Mouse (Mus musculus): ENCODE results near the gene Mipep. TPM values are rescaled to one million over a fixed set of nuclear protein-coding genes. Genes with fewer than 3 reads are reported as not detected.

Mipep gene
- polyA plus RNA-seq, 1 experiment from 2014 or later = 21.3 TPM

DNA sequence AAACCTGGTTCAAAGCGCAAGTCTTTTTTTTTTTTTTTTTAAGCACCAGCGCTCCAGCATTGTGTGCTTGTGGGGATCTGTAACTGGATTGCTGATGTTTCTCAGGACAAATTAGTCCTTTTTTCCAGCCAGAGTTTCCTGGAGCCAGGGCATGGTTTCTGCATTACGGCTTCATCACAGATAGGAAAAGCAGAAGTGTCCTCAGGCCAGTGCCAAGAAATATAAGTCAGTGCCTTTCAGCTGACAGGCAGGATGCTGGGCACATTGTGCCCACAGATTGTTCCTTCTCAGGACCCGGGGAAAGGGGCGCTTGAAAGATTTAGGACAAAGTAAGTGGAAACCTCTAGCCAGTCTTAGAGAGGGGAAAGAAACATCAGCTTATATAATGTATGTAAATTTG lies 20.6 kb upstream of the Mipep start:
- DNase-seq = no peak
- Histone ChIP-seq H3K9ac (replicated peaks; ENCODE audit: low read length) (no peak overlapping the region), H3K4me1 (ENCODE audit: control insufficient read depth, insufficient read depth, low read length) (no peaks in the 10 kb centered on the region)

GRCm38 (mm10) chr14:60764526-60764925 lies 19.8 kb upstream of the Mipep start:
- WGBS = 84% methylated on average over 4 of the region's 4 CpGs
- no peak overlapping the region for H3K4me2 ChIP-seq (ENCODE audit: low read length)
- ATAC-seq (ENCODE audit: low FRiP score, low TSS enrichment) (no peak), DNase-seq (no peak)
- no peaks in the 10 kb centered on the region for H3K4me1 ChIP-seq (ENCODE audit: control insufficient read depth, insufficient read depth, low read length)
- H3K27ac ChIP-seq (replicated peaks; ENCODE audit: low read depth, low read length) = no peak overlapping the region
- H3K27me3 ChIP-seq (ENCODE audit: control insufficient read depth, insufficient read depth, low read length) = no peaks in the 10 kb centered on the region
- no peaks in the 10 kb centered on the region for H3K9me3 ChIP-seq (ENCODE audit: control insufficient read depth, low read length)
- no peak overlapping the region for H3K9ac ChIP-seq (replicated peaks; ENCODE audit: low read length)
- no peak overlapping the region for H3K4me3 ChIP-seq (replicated peaks; ENCODE audit: low read depth, low read length)
- peaks cover 21% of the 10 kb centered on the region for H3K36me3 ChIP-seq (ENCODE audit: control insufficient read depth, insufficient read depth, low read length)

More for the DNA sequence above, 20.6 kb upstream of the Mipep start:
- H3K27ac ChIP-seq (replicated peaks; ENCODE audit: low read depth, low read length) = no peak overlapping the region
- no peak for ATAC-seq (ENCODE audit: low FRiP score, low TSS enrichment)
- H3K4me3 ChIP-seq (replicated peaks; ENCODE audit: low read depth, low read length) = no peak overlapping the region
- H3K36me3 ChIP-seq (ENCODE audit: control insufficient read depth, insufficient read depth, low read length) = peaks cover 26% of the 10 kb centered on the region
- H3K9me3 ChIP-seq (ENCODE audit: control insufficient read depth, low read length) = no peaks in the 10 kb centered on the region
- WGBS = 93% methylated on average over 5 of the region's 5 CpGs
- H3K4me2 ChIP-seq (ENCODE audit: low read length) = no peak overlapping the region
- no peaks in the 10 kb centered on the region for H3K27me3 ChIP-seq (ENCODE audit: control insufficient read depth, insufficient read depth, low read length)

- DNase-seq (no peak), ATAC-seq (ENCODE audit: low FRiP score, low TSS enrichment) (no peak)
- no peak overlapping the region for H3K4me3 ChIP-seq (replicated peaks; ENCODE audit: low read depth, low read length)
- no peak overlapping the region for H3K4me2 ChIP-seq (ENCODE audit: low read length)
- no peak overlapping the region for H3K9ac ChIP-seq (replicated peaks; ENCODE audit: low read length)
- 49% methylated on average over 2 of the region's 2 CpGs for WGBS
- no peaks in the 10 kb centered on the region for H3K4me1 ChIP-seq (ENCODE audit: control insufficient read depth, insufficient read depth, low read length)
- H3K36me3 ChIP-seq (ENCODE audit: control insufficient read depth, insufficient read depth, low read length) = peaks cover 18% of the 10 kb centered on the region
- H3K9me3 ChIP-seq (ENCODE audit: control insufficient read depth, low read length) = no peaks in the 10 kb centered on the region
- no peaks in the 10 kb centered on the region for H3K27me3 ChIP-seq (ENCODE audit: control insufficient read depth, insufficient read depth, low read length)
- H3K27ac ChIP-seq (replicated peaks; ENCODE audit: low read depth, low read length) = no peak overlapping the region
Observed at GRCm38 (mm10) chr14:60765025-60765424, 19.3 kb upstream of the Mipep start.

DNA sequence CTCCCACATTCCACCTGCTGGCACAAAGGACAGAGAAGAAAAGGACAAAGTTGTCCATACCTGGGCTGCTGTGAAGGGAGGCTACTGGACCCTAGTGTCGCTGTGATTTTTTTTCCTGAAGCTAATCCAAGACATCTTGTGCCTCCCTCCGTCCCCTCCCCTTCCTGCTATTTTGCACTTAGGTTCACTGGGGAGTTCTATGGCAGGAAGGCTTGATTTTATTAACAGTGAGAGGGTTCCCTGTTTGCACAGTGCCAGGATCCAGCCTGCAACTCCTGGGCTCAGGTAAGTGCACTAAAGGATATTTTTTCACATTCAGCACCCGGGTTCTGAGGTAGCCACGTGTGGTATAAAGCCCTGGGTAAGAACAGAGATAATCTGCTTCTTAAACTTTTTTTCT lies 16.5 kb upstream of the Mipep start, which contains the start of gene C1qtnf9:
Gene C1qtnf9 (plus strand): TSS at position 251 of the 400 bp plus-strand sequence.
- Histone ChIP-seq H3K27ac (replicated peaks; ENCODE audit: low read depth, low read length) (no peak within 1 kb of the TSS), H3K4me1 (ENCODE audit: control insufficient read depth, insufficient read depth, low read length) (no peaks in the 10 kb centered on the region), H3K36me3 (ENCODE audit: control insufficient read depth, insufficient read depth, low read length) (0 out of 2 replicates have a peak, but pooled peaks cover 3% of the 10 kb centered on the region), H3K4me2 (ENCODE audit: low read length) (no peak within 1 kb of the TSS), H3K27me3 (ENCODE audit: control insufficient read depth, insufficient read depth, low read length) (no peaks in the 10 kb centered on the region), H3K9me3 (ENCODE audit: control insufficient read depth, low read length) (no peaks in the 10 kb centered on the region), H3K4me3 (replicated peaks; ENCODE audit: low read depth, low read length) (no peak within 1 kb of the TSS), H3K9ac (replicated peaks; ENCODE audit: low read length) (no peak within 1 kb of the TSS)
- WGBS = 79% methylated on average over 4 of the region's 4 CpGs
- DNase-seq (no peak), ATAC-seq (ENCODE audit: low FRiP score, low TSS enrichment) (no peak)

- WGBS = 47% methylated on average over 6 of the region's 6 CpGs
- no peak overlapping the region for H3K9ac ChIP-seq (replicated peaks; ENCODE audit: low read length)
Observed at GRCm38 (mm10) chr14:60769340-60769739, 15.0 kb upstream of the Mipep start.

DNA sequence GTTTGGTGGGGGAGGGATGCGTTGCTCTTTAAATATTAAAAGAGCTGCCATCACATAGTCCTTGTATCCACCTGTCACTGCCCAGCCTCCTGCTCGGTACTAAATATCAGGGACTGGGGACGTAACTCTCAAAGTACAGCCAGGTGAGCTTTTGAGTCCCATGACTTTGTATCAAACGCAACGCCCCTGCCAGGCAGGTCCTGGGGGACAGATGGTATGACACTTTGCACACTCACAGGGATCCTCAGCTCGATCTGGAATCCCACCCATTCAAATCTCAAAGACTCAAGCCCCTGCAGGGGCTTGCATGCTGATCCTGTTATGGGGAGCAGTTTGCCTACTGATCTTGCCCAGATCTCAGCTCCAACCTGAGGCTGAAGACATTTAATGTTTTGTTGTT lies 13.8 kb upstream of the Mipep start:
- 75% methylated on average over 6 of the region's 6 CpGs for WGBS

More at GRCm38 (mm10) chr14:60769340-60769739, 15.0 kb upstream of the Mipep start:
- Histone ChIP-seq H3K36me3 (ENCODE audit: control insufficient read depth, insufficient read depth, low read length) (no peaks in the 10 kb centered on the region), H3K4me1 (ENCODE audit: control insufficient read depth, insufficient read depth, low read length) (no peaks in the 10 kb centered on the region), H3K4me3 (replicated peaks; ENCODE audit: low read depth, low read length) (no peak overlapping the region), H3K27me3 (ENCODE audit: control insufficient read depth, insufficient read depth, low read length) (no peaks in the 10 kb centered on the region), H3K4me2 (ENCODE audit: low read length) (no peak overlapping the region), H3K9me3 (ENCODE audit: control insufficient read depth, low read length) (no peaks in the 10 kb centered on the region), H3K27ac (replicated peaks; ENCODE audit: low read depth, low read length) (no peak overlapping the region)
- ATAC-seq (ENCODE audit: low FRiP score, low TSS enrichment) (no peak), DNase-seq (peak; percentile 28)

GRCm38 (mm10) chr14:60771057-60771456 lies 13.3 kb upstream of the Mipep start:
- no peak overlapping the region; the same call in 1 of the 2 replicates for H3K9ac ChIP-seq (replicated peaks; ENCODE audit: low read length)
- 6% methylated on average over 8 of the region's 8 CpGs for whole genome bisulfite sequencing
- H3K36me3 ChIP-seq (ENCODE audit: control insufficient read depth, insufficient read depth, low read length) = no peaks in the 10 kb centered on the region
- no peak overlapping the region for H3K27ac ChIP-seq (replicated peaks; ENCODE audit: low read depth, low read length)
- peak overlapping the region; percentile 25 for H3K4me3 ChIP-seq (replicated peaks; ENCODE audit: low read depth, low read length)
- H3K4me2 ChIP-seq (ENCODE audit: low read length) = peak overlapping the region; percentile 50
- DNase-seq (peak; percentile 89), ATAC-seq (ENCODE audit: low FRiP score, low TSS enrichment) (peak; percentile 62; the same call in 1 of the 2 replicates)
- H3K9me3 ChIP-seq (ENCODE audit: control insufficient read depth, low read length) = no peaks in the 10 kb centered on the region
- no peaks in the 10 kb centered on the region for H3K27me3 ChIP-seq (ENCODE audit: control insufficient read depth, insufficient read depth, low read length)
- H3K4me1 ChIP-seq (ENCODE audit: control insufficient read depth, insufficient read depth, low read length) = no peaks in the 10 kb centered on the region

More for the DNA sequence above, 13.8 kb upstream of the Mipep start:
- Histone ChIP-seq H3K9ac (replicated peaks; ENCODE audit: low read length) (no peak overlapping the region), H3K36me3 (ENCODE audit: control insufficient read depth, insufficient read depth, low read length) (no peaks in the 10 kb centered on the region), H3K27ac (replicated peaks; ENCODE audit: low read depth, low read length) (no peak overlapping the region), H3K4me2 (ENCODE audit: low read length) (peak overlapping the region; percentile 50), H3K4me1 (ENCODE audit: control insufficient read depth, insufficient read depth, low read length) (no peaks in the 10 kb centered on the region), H3K9me3 (ENCODE audit: control insufficient read depth, low read length) (no peaks in the 10 kb centered on the region), H3K27me3 (ENCODE audit: control insufficient read depth, insufficient read depth, low read length) (no peaks in the 10 kb centered on the region), H3K4me3 (replicated peaks; ENCODE audit: low read depth, low read length) (peak overlapping the region; percentile 25; the same call in 1 of the 2 replicates)
- ATAC-seq (ENCODE audit: low FRiP score, low TSS enrichment) = no peak
- DNase-seq = no peak

- ATAC-seq (ENCODE audit: low FRiP score, low TSS enrichment) = no peak
- no peaks in the 10 kb centered on the region for H3K36me3 ChIP-seq (ENCODE audit: control insufficient read depth, insufficient read depth, low read length)
Observed at GRCm38 (mm10) chr14:60773476-60773875, 10.9 kb upstream of the Mipep start.

GRCm38 (mm10) chr14:60776521-60776920 lies 7.9 kb upstream of the Mipep start:
- Histone ChIP-seq H3K9me3 (ENCODE audit: control insufficient read depth, low read length) (no peaks in the 10 kb centered on the region), H3K4me3 (replicated peaks; ENCODE audit: low read depth, low read length) (no peak overlapping the region), H3K36me3 (ENCODE audit: control insufficient read depth, insufficient read depth, low read length) (no peaks in the 10 kb centered on the region), H3K4me1 (ENCODE audit: control insufficient read depth, insufficient read depth, low read length) (no peaks in the 10 kb centered on the region), H3K27me3 (ENCODE audit: control insufficient read depth, insufficient read depth, low read length) (no peaks in the 10 kb centered on the region), H3K9ac (replicated peaks; ENCODE audit: low read length) (no peak overlapping the region), H3K27ac (replicated peaks; ENCODE audit: low read depth, low read length) (no peak overlapping the region), H3K4me2 (ENCODE audit: low read length) (no peak overlapping the region)
- WGBS = 92% methylated on average over 8 of the region's 8 CpGs
- ATAC-seq (ENCODE audit: low FRiP score, low TSS enrichment) (no peak), DNase-seq (no peak)

More at GRCm38 (mm10) chr14:60773476-60773875, 10.9 kb upstream of the Mipep start:
- Histone ChIP-seq H3K9ac (replicated peaks; ENCODE audit: low read length) (no peak overlapping the region), H3K27me3 (ENCODE audit: control insufficient read depth, insufficient read depth, low read length) (no peaks in the 10 kb centered on the region), H3K4me2 (ENCODE audit: low read length) (no peak overlapping the region), H3K4me1 (ENCODE audit: control insufficient read depth, insufficient read depth, low read length) (no peaks in the 10 kb centered on the region), H3K27ac (replicated peaks; ENCODE audit: low read depth, low read length) (no peak overlapping the region), H3K4me3 (replicated peaks; ENCODE audit: low read depth, low read length) (no peak overlapping the region), H3K9me3 (ENCODE audit: control insufficient read depth, low read length) (no peaks in the 10 kb centered on the region)
- no peak for DNase-seq
- WGBS = 80% methylated on average over 2 of the region's 2 CpGs

Measured in midbrain, embryonic 14.5 days (tissue).